Mouse (Mus musculus): ENCODE measurements around the gene Mamdc4. TPM values are rescaled to one million over a fixed set of nuclear protein-coding genes. Genes with fewer than 3 reads are reported as not detected.

Mamdc4 gene
- 1.0 and 3.1 TPM in 2 replicates for polyA plus RNA-seq (2015; fragmentation: Nextera tagmentation; extraction: Ambion mirVana)

GRCm38 (mm10) chr2:25574579-25575431 lies at the start of gene Mamdc4, which contains the start of gene Phpt1:
Mamdc4 (minus strand) TSS chr2:25574845.
Phpt1 (minus strand) TSS chr2:25575224.

GRCm38 (mm10) chr2:25621229-25622200 lies 46.9 kb upstream of the Mamdc4 start, which contains the start of gene Tmem141:
Tmem141 (minus strand) TSS chr2:25622005.

GRCm38 (mm10) chr2:25617578-25617977 lies 42.9 kb upstream of the Mamdc4 start, which contains the start of gene Ccdc183:
Ccdc183 (minus strand) TSS chr2:25617678.

GRCm38 (mm10) chr2:25607761-25608622 lies 33.3 kb upstream of the Mamdc4 start, which contains the start of gene Rabl6:
Rabl6 (minus strand) TSS chr2:25608521.

GRCm38 (mm10) chr2:25581294-25581864 lies 6.7 kb upstream of the Mamdc4 start, which contains the start of gene Ajm1:
Ajm1 (minus strand) TSS chr2:25581757.

GRCm38 (mm10) chr2:25557221-25557963 lies 17.3 kb downstream of the Mamdc4 start, which contains the start of gene Edf1:
Edf1 (plus strand) TSS chr2:25557847.

GRCm38 (mm10) chr2:25546811-25547491 lies 27.7 kb downstream of the Mamdc4 start, which contains the start of gene Traf2:
Traf2 (minus strand) TSS chr2:25546940.

Other genes starting within 250 kb of the Mamdc4 start
- 46.6 and 48.4 TPM in 2 replicates for gene Man1b1, start 242.5 kb downstream of the Mamdc4 start, polyA plus RNA-seq (2015; fragmentation: Nextera tagmentation; extraction: Ambion mirVana)
- gene Dpp7, start 218.5 kb downstream of the Mamdc4 start, polyA plus RNA-seq (2015; fragmentation: Nextera tagmentation; extraction: Ambion mirVana): 20.6 and 20.9 TPM in 2 replicates
- 19.7 and 22.7 TPM in 2 replicates for gene Uap1l1, start 209.2 kb downstream of the Mamdc4 start, polyA plus RNA-seq (2015; fragmentation: Nextera tagmentation; extraction: Ambion mirVana)
- gene Sapcd2, start 202.5 kb downstream of the Mamdc4 start, polyA plus RNA-seq (2015; fragmentation: Nextera tagmentation; extraction: Ambion mirVana): 16.8 and 18.2 TPM in 2 replicates
- gene Entpd2, start 179.0 kb downstream of the Mamdc4 start, polyA plus RNA-seq (2015; fragmentation: Nextera tagmentation; extraction: Ambion mirVana): 15.6 and 17.4 TPM in 2 replicates
- 405 and 457 TPM in 2 replicates for gene Npdc1, start 175.5 kb downstream of the Mamdc4 start, polyA plus RNA-seq (2015; fragmentation: Nextera tagmentation; extraction: Ambion mirVana)
- gene Fut7, start 151.6 kb downstream of the Mamdc4 start, polyA plus RNA-seq (2015; fragmentation: Nextera tagmentation; extraction: Ambion mirVana): 0.30 and 0.41 TPM in 2 replicates
- 11.5 and 17.0 TPM in 2 replicates for gene Abca2, start 146.1 kb downstream of the Mamdc4 start, polyA plus RNA-seq (2015; fragmentation: Nextera tagmentation; extraction: Ambion mirVana)
- gene Clic3, start 118.0 kb downstream of the Mamdc4 start, polyA plus RNA-seq (2015; fragmentation: Nextera tagmentation; extraction: Ambion mirVana): 1.3 and 1.8 TPM in 2 replicates
- 131 and 140 TPM in 2 replicates for gene Paxx, start 113.8 kb downstream of the Mamdc4 start, polyA plus RNA-seq (2015; fragmentation: Nextera tagmentation; extraction: Ambion mirVana)
- gene Ptgds, start 104.8 kb downstream of the Mamdc4 start, polyA plus RNA-seq (2015; fragmentation: Nextera tagmentation; extraction: Ambion mirVana): 1,109 and 2,669 TPM in 2 replicates
- not detected in 2 replicates for gene Lcn12, start 80.9 kb downstream of the Mamdc4 start, polyA plus RNA-seq (2015; fragmentation: Nextera tagmentation; extraction: Ambion mirVana)
- 103 and 115 TPM in 2 replicates for gene Fbxw5, start 74.1 kb downstream of the Mamdc4 start, polyA plus RNA-seq (2015; fragmentation: Nextera tagmentation; extraction: Ambion mirVana)
- gene C8g, start 73.1 kb downstream of the Mamdc4 start, polyA plus RNA-seq (2015; fragmentation: Nextera tagmentation; extraction: Ambion mirVana): 6.2 TPM in 2 replicates
- 11.9 and 12.1 TPM in 2 replicates for gene Traf2, start 27.9 kb downstream of the Mamdc4 start, polyA plus RNA-seq (2015; fragmentation: Nextera tagmentation; extraction: Ambion mirVana)
- gene Edf1, start 17.0 kb downstream of the Mamdc4 start, polyA plus RNA-seq (2015; fragmentation: Nextera tagmentation; extraction: Ambion mirVana): 403 and 421 TPM in 2 replicates
- gene Phpt1, start 379 bp upstream of the Mamdc4 start, polyA plus RNA-seq (2015; fragmentation: Nextera tagmentation; extraction: Ambion mirVana): 251 and 258 TPM in 2 replicates
- gene Ajm1, start 6.9 kb upstream of the Mamdc4 start, polyA plus RNA-seq (2015; fragmentation: Nextera tagmentation; extraction: Ambion mirVana): 20.4 and 21.5 TPM in 2 replicates
- 56.5 and 61.3 TPM in 2 replicates for gene Rabl6, start 33.7 kb upstream of the Mamdc4 start, polyA plus RNA-seq (2015; fragmentation: Nextera tagmentation; extraction: Ambion mirVana)
- 0.45 and 0.50 TPM in 2 replicates for gene Ccdc183, start 42.8 kb upstream of the Mamdc4 start, polyA plus RNA-seq (2015; fragmentation: Nextera tagmentation; extraction: Ambion mirVana)
- 63.4 and 65.7 TPM in 2 replicates for gene Tmem141, start 47.2 kb upstream of the Mamdc4 start, polyA plus RNA-seq (2015; fragmentation: Nextera tagmentation; extraction: Ambion mirVana)
- 13.4 and 13.6 TPM in 2 replicates for gene Fcna, start 53.2 kb upstream of the Mamdc4 start, polyA plus RNA-seq (2015; fragmentation: Nextera tagmentation; extraction: Ambion mirVana)
- not detected in 2 replicates for gene Lcn8, start 78.3 kb upstream of the Mamdc4 start, polyA plus RNA-seq (2015; fragmentation: Nextera tagmentation; extraction: Ambion mirVana)
- not detected in 2 replicates for gene Lcn5, start 83.1 kb upstream of the Mamdc4 start, polyA plus RNA-seq (2015; fragmentation: Nextera tagmentation; extraction: Ambion mirVana)
- gene Lcn6, start 101.9 kb upstream of the Mamdc4 start, polyA plus RNA-seq (2015; fragmentation: Nextera tagmentation; extraction: Ambion mirVana): not detected in 2 replicates
- gene Lcn10, start 107.9 kb upstream of the Mamdc4 start, polyA plus RNA-seq (2015; fragmentation: Nextera tagmentation; extraction: Ambion mirVana): not detected in 2 replicates
- not detected in 2 replicates for gene Obp2a, start 125.2 kb upstream of the Mamdc4 start, polyA plus RNA-seq (2015; fragmentation: Nextera tagmentation; extraction: Ambion mirVana)
- 259 and 263 TPM in 2 replicates for gene Bmyc, start 131.9 kb upstream of the Mamdc4 start, polyA plus RNA-seq (2015; fragmentation: Nextera tagmentation; extraction: Ambion mirVana)
- not detected in 2 replicates for gene Obp2b, start 162.2 kb upstream of the Mamdc4 start, polyA plus RNA-seq (2015; fragmentation: Nextera tagmentation; extraction: Ambion mirVana)
- gene Lcn3, start 190.7 kb upstream of the Mamdc4 start, polyA plus RNA-seq (2015; fragmentation: Nextera tagmentation; extraction: Ambion mirVana): not detected in 2 replicates
- gene Lcn11, start 202.2 kb upstream of the Mamdc4 start, polyA plus RNA-seq (2015; fragmentation: Nextera tagmentation; extraction: Ambion mirVana): not detected in 2 replicates
- gene Gm13539, start 207.4 kb upstream of the Mamdc4 start, polyA plus RNA-seq (2015; fragmentation: Nextera tagmentation; extraction: Ambion mirVana): not detected in 2 replicates
- not detected in 2 replicates for gene Glt6d1, start 241.0 kb upstream of the Mamdc4 start, polyA plus RNA-seq (2015; fragmentation: Nextera tagmentation; extraction: Ambion mirVana)
- not detected in 2 replicates for gene Lcn9, start 248.3 kb upstream of the Mamdc4 start, polyA plus RNA-seq (2015; fragmentation: Nextera tagmentation; extraction: Ambion mirVana)